Mouse (Mus musculus) urinary bladder, postnatal 10 days (tissue): ENCODE results near the gene Pcp4.

Experiments
- DNase-seq: peaks from one replicate; pipeline ENCODE4 v3.0.0; 2022; ENCODE audit warnings: low spot score

Gene Pcp4

GRCm38 (mm10) chr16:96563350-96564257 is 96.2 kb downstream of the Pcp4 start:
- DNase-seq = no peak

GRCm38 (mm10) chr16:96567428-96567827 is 100.0 kb downstream of the Pcp4 start:
- no peak for DNase-seq
